Mouse (Mus musculus): ENCODE results near the gene Il17rb. TPM values are rescaled to one million over a fixed set of nuclear protein-coding genes. Genes with fewer than 3 reads are reported as not detected.

The Il17rb gene
- polyA plus RNA-seq, 1 experiment from 2014 or later, result 0.93 TPM

DNA sequence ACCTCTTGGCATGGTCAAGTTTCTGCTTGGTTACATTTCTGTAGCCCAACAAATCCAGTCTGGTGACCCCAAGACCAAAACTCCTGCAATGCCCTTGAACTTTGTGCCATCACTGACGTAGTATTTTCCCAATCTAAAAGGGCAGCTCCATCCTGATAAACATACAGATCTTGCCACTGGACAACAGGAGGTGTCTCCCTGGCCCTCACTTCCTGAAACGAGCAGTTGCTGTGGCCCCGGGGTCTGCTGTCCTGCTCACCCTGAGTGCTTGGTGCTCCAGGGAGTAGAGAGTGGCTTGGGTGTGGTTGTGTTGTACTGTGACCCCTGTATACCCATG, 9.3 kb downstream of the Il17rb start:
- ATAC-seq (ENCODE audit: low FRiP score), result no peak
- no peak overlapping the region for H3K27ac ChIP-seq (ENCODE audit: low read depth, low read length)
- no peak overlapping the region for H3K9ac ChIP-seq (ENCODE audit: low read length)
- H3K9me3 ChIP-seq (ENCODE audit: control insufficient read depth, low read length), result no peaks in the 10 kb centered on the region
- H3K27me3 ChIP-seq (ENCODE audit: control insufficient read depth, insufficient read depth, low read length), result no peaks in the 10 kb centered on the region
- no peaks in the 10 kb centered on the region for H3K4me1 ChIP-seq (ENCODE audit: control insufficient read depth, insufficient read depth, low read length)
- 94% methylated on average over 3 of the region's 3 CpGs for WGBS
- no peak overlapping the region for H3K4me2 ChIP-seq
- peaks cover 8% of the 10 kb centered on the region; the same call in 1 of the 2 replicates for H3K36me3 ChIP-seq (ENCODE audit: control insufficient read depth, insufficient read depth, low read length)
- no peak for DNase-seq (ENCODE audit: low spot score, missing footprints)
- H3K4me3 ChIP-seq (ENCODE audit: low read depth, low read length), result no peak overlapping the region

GRCm38 (mm10) chr14:29998747-29999474, 9.8 kb downstream of the Il17rb start:
- Histone ChIP-seq H3K27me3 (ENCODE audit: control insufficient read depth, insufficient read depth, low read length) (no peaks in the 10 kb centered on the region), H3K9ac (ENCODE audit: low read length) (no peak overlapping the region), H3K4me1 (ENCODE audit: control insufficient read depth, insufficient read depth, low read length) (no peaks in the 10 kb centered on the region), H3K4me3 (ENCODE audit: low read depth, low read length) (no peak overlapping the region), H3K27ac (ENCODE audit: low read depth, low read length) (no peak overlapping the region), H3K36me3 (ENCODE audit: control insufficient read depth, insufficient read depth, low read length) (peaks cover 10% of the 10 kb centered on the region; the same call in 1 of the 2 replicates), H3K4me2 (no peak overlapping the region), H3K9me3 (ENCODE audit: control insufficient read depth, low read length) (no peaks in the 10 kb centered on the region)
- WGBS, result 83% methylated on average over 13 of the region's 13 CpGs
- ATAC-seq (ENCODE audit: low FRiP score) (no peak), DNase-seq (ENCODE audit: low spot score, missing footprints) (no peak)

DNA sequence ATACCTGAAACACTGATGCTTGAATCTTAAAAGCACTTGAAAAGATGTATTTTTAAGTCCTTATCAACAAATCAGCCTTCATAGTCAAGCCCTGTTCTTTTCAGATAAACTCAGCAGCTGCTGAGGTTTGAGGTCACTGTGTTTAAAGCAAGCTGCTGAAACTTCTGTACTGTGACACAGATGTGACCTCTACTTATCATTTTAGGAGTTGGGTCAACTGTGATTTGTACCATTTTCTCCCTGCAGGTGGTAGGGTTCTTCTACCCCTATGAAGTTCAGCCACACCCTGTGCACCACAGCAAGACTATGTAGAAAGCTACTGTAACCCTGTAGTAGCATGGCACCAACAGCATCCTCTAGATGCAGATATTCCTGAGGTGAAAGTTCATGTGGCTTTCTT, 11.4 kb downstream of the Il17rb start:
- ATAC-seq (ENCODE audit: low FRiP score) (no peak), DNase-seq (ENCODE audit: low spot score, missing footprints) (no peak)
- no peak overlapping the region for H3K4me3 ChIP-seq (ENCODE audit: low read depth, low read length)
- peaks cover 13% of the 10 kb centered on the region; the same call in 1 of the 2 replicates for H3K36me3 ChIP-seq (ENCODE audit: control insufficient read depth, insufficient read depth, low read length)
- no peak overlapping the region for H3K27ac ChIP-seq (ENCODE audit: low read depth, low read length)
- H3K9me3 ChIP-seq (ENCODE audit: control insufficient read depth, low read length), result no peaks in the 10 kb centered on the region
- H3K4me2 ChIP-seq, result no peak overlapping the region
- no peaks in the 10 kb centered on the region for H3K27me3 ChIP-seq (ENCODE audit: control insufficient read depth, insufficient read depth, low read length)
- no peak overlapping the region for H3K9ac ChIP-seq (ENCODE audit: low read length)
- no peaks in the 10 kb centered on the region for H3K4me1 ChIP-seq (ENCODE audit: control insufficient read depth, insufficient read depth, low read length)

DNA sequence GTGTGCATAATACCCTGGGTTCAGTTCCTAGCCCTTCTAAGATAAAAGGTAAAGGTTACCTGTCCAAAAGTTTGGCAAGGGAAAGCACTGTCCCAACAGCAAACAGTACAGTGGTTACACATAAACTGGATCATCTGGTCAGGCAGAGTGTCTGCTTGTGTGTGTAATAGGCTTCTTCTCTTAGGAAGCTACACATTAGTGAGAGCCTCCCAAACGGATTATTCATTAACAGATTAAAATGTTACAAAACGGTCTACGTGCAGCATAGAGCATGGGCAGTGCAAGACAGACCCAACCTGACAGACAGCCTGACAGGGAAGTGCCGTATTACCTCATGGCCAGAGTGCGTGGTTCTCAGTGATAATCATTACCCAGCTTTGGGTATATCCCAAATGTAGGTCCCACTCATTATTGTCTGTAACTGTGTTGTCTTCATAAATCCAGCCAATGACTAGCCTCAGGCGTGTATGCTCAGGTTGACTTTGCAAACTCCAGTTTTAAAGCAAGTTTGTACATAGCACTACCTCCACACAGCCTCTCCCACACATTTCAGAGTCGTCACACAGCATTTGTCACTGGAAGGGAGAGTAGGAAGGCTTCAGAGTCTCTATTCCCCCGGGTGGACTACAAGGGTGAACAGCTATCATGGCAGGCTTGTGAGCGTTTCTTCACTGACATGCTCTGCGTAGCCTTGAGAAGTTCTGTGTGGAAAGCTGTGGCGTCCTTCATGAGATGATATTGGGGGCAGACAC, 12.5 kb downstream of the Il17rb start:
- Histone ChIP-seq H3K9me3 (ENCODE audit: control insufficient read depth, low read length) (no peaks in the 10 kb centered on the region), H3K4me3 (ENCODE audit: low read depth, low read length) (no peak overlapping the region), H3K4me2 (no peak overlapping the region), H3K36me3 (ENCODE audit: control insufficient read depth, insufficient read depth, low read length) (peaks cover 20% of the 10 kb centered on the region; the same call in 1 of the 2 replicates), H3K9ac (ENCODE audit: low read length) (no peak overlapping the region), H3K4me1 (ENCODE audit: control insufficient read depth, insufficient read depth, low read length) (no peaks in the 10 kb centered on the region), H3K27me3 (ENCODE audit: control insufficient read depth, insufficient read depth, low read length) (no peaks in the 10 kb centered on the region), H3K27ac (ENCODE audit: low read depth, low read length) (no peak overlapping the region)
- ATAC-seq (ENCODE audit: low FRiP score), result no peak
- DNase-seq (ENCODE audit: low spot score, missing footprints), result no peak
- WGBS, result 95% methylated on average over 11 of the region's 11 CpGs

DNA sequence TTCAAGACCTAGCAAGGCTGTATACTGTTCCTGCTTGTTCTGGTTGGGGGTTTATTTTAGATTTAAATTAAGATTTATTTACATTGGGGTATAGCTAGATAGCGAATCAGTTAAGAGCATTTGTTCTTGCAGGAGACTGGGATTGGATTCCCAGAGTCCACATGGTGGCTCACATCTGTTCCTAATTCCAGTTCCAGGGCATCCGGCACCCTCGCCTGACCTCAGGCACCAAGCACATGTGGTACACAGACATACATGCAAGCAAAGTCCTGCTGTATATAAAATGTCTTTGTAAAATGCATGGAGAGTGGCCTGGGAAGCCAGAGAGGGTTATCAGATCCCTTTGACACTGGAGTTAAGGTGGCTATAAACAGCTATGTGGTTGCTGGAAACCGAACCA, 13.7 kb downstream of the Il17rb start:
- no peaks in the 10 kb centered on the region for H3K9me3 ChIP-seq (ENCODE audit: control insufficient read depth, low read length)
- H3K4me1 ChIP-seq (ENCODE audit: control insufficient read depth, insufficient read depth, low read length), result no peaks in the 10 kb centered on the region
- DNase-seq (ENCODE audit: low spot score, missing footprints) (no peak), ATAC-seq (ENCODE audit: low FRiP score) (no peak)
- H3K9ac ChIP-seq (ENCODE audit: low read length), result no peak overlapping the region
- no peak overlapping the region for H3K27ac ChIP-seq (ENCODE audit: low read depth, low read length)
- no peaks in the 10 kb centered on the region for H3K27me3 ChIP-seq (ENCODE audit: control insufficient read depth, insufficient read depth, low read length)
- WGBS, result 83% methylated on average over 4 of the region's 4 CpGs
- H3K4me2 ChIP-seq, result no peak overlapping the region
- H3K36me3 ChIP-seq (ENCODE audit: control insufficient read depth, insufficient read depth, low read length), result peaks cover 25% of the 10 kb centered on the region
- no peak overlapping the region for H3K4me3 ChIP-seq (ENCODE audit: low read depth, low read length)

DNA sequence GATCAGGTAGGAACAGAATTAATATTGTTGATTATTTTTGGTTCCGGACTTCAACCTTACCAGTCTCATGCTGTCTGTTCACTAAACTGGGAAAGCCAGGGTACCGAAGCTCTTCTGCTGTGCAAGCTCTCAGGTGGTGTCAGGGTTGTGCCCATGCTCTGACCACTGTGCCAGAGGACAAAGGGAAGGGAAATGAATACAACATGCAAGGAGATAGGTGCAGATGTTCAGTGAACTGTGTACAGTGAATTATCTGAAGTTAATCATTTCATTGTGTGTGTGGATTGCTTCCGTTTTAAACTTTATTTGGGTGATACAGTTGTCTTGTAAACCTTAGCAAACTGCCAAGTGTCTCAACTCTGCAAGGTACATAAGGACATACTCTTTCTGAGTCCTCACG, 20.4 kb downstream of the Il17rb start:
- ATAC-seq (ENCODE audit: low FRiP score) (no peak), DNase-seq (ENCODE audit: low spot score, missing footprints) (no peak)
- Histone ChIP-seq H3K4me1 (ENCODE audit: control insufficient read depth, insufficient read depth, low read length) (no peaks in the 10 kb centered on the region), H3K4me2 (no peak overlapping the region), H3K9ac (ENCODE audit: low read length) (no peak overlapping the region), H3K9me3 (ENCODE audit: control insufficient read depth, low read length) (no peaks in the 10 kb centered on the region), H3K27ac (ENCODE audit: low read depth, low read length) (no peak overlapping the region), H3K4me3 (ENCODE audit: low read depth, low read length) (no peak overlapping the region), H3K27me3 (ENCODE audit: control insufficient read depth, insufficient read depth, low read length) (no peaks in the 10 kb centered on the region), H3K36me3 (ENCODE audit: control insufficient read depth, insufficient read depth, low read length) (peaks cover 50% of the 10 kb centered on the region)
- WGBS, result 94% methylated on average over 4 of the region's 4 CpGs

DNA sequence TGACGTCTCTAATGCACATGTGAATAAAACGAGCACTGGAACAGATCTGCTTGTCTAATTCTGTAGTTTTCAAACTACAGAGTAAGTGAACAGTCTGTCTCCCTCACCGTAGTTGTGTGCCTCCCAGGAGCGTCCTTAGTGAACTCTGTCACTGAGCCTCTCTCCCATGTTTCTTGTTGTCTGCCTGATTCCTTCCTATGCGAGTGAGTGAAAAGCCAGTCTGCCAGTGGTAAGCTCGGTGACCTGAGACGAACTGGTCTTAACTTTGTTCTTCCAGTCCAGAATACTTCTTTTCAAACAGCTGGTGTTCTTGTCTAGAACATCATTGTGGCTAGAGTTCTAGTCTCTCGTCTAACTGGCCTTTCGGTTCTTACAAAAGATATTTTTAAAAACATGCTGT, 21.0 kb downstream of the Il17rb start:
- no peak for DNase-seq (ENCODE audit: low spot score, missing footprints)
- H3K36me3 ChIP-seq (ENCODE audit: control insufficient read depth, insufficient read depth, low read length), result peaks cover 50% of the 10 kb centered on the region
- no peak overlapping the region for H3K27ac ChIP-seq (ENCODE audit: low read depth, low read length)
- no peak overlapping the region for H3K4me2 ChIP-seq
- WGBS, result 93% methylated on average over 9 of the region's 9 CpGs
- no peaks in the 10 kb centered on the region for H3K4me1 ChIP-seq (ENCODE audit: control insufficient read depth, insufficient read depth, low read length)
- H3K27me3 ChIP-seq (ENCODE audit: control insufficient read depth, insufficient read depth, low read length), result no peaks in the 10 kb centered on the region
- no peak overlapping the region for H3K4me3 ChIP-seq (ENCODE audit: low read depth, low read length)
- H3K9me3 ChIP-seq (ENCODE audit: control insufficient read depth, low read length), result no peaks in the 10 kb centered on the region
- H3K9ac ChIP-seq (ENCODE audit: low read length), result no peak overlapping the region
- ATAC-seq (ENCODE audit: low FRiP score), result no peak

GRCm38 (mm10) chr14:29987276-29987675, 21.4 kb downstream of the Il17rb start:
- Histone ChIP-seq H3K9ac (ENCODE audit: low read length) (no peak overlapping the region), H3K27ac (ENCODE audit: low read depth, low read length) (no peak overlapping the region), H3K4me2 (no peak overlapping the region), H3K36me3 (ENCODE audit: control insufficient read depth, insufficient read depth, low read length) (peaks cover 55% of the 10 kb centered on the region), H3K4me1 (ENCODE audit: control insufficient read depth, insufficient read depth, low read length) (no peaks in the 10 kb centered on the region), H3K9me3 (ENCODE audit: control insufficient read depth, low read length) (no peaks in the 10 kb centered on the region), H3K27me3 (ENCODE audit: control insufficient read depth, insufficient read depth, low read length) (no peaks in the 10 kb centered on the region), H3K4me3 (ENCODE audit: low read depth, low read length) (no peak overlapping the region)
- DNase-seq (ENCODE audit: low spot score, missing footprints), result no peak
- ATAC-seq (ENCODE audit: low FRiP score), result no peak
- 93% methylated on average over 6 of the region's 6 CpGs for WGBS

DNA sequence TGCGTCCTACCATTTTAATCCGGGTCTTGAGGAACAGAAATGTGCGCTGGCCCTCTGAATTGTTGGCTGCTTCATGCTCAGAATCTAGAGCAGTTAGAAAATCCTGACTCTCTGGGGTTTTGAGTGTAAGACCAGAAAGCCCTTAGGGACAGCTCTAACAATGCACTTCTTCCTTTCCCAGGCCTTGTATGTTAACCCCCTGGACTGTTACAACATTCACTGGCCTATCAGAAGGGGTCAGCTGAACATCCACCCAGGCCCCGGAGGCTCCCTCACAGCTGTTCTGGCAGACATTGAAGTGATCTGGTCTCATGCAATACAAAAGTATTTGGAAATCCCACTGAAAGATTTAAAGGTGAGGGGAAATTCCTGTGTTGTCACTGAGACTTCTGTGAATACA, 22.6 kb downstream of the Il17rb start:
- no peaks in the 10 kb centered on the region for H3K27me3 ChIP-seq (ENCODE audit: control insufficient read depth, insufficient read depth, low read length)
- ATAC-seq (ENCODE audit: low FRiP score) (no peak), DNase-seq (ENCODE audit: low spot score, missing footprints) (no peak)
- peaks cover 53% of the 10 kb centered on the region for H3K36me3 ChIP-seq (ENCODE audit: control insufficient read depth, insufficient read depth, low read length)
- no peak overlapping the region for H3K9ac ChIP-seq (ENCODE audit: low read length)
- no peaks in the 10 kb centered on the region for H3K4me1 ChIP-seq (ENCODE audit: control insufficient read depth, insufficient read depth, low read length)
- no peak overlapping the region for H3K4me2 ChIP-seq
- H3K27ac ChIP-seq (ENCODE audit: low read depth, low read length), result no peak overlapping the region
- whole genome bisulfite sequencing, result 93% methylated on average over 4 of the region's 4 CpGs
- no peak overlapping the region for H3K4me3 ChIP-seq (ENCODE audit: low read depth, low read length)
- no peaks in the 10 kb centered on the region for H3K9me3 ChIP-seq (ENCODE audit: control insufficient read depth, low read length)

Measured in midbrain, embryonic 11.5 days (tissue).